Mouse (Mus musculus): ENCODE results near the gene Cpsf7. TPM values are rescaled to one million over a fixed set of nuclear protein-coding genes. Genes with fewer than 3 reads are reported as not detected.

Cpsf7 gene
- polyA plus RNA-seq, 1 experiment from 2014 or later = 49.1 TPM

GRCm38 (mm10) chr19:10587231-10587630 is 62.2 kb downstream of the Cpsf7 start:
- H3K4me3 ChIP-seq (replicated peaks) = no peak overlapping the region
- ATAC-seq (ENCODE audit: insufficient number of reproducible peaks, insufficient read depth, low FRiP score, low TSS enrichment, low read depth) = no peak
- H3K27ac ChIP-seq = no peak overlapping the region
- H3K36me3 ChIP-seq = peaks cover 38% of the 10 kb centered on the region
- WGBS = 90% methylated on average over 8 of the region's 8 CpGs
- H3K4me1 ChIP-seq (replicated peaks) = no peaks in the 10 kb centered on the region
- no peak overlapping the region for H3K9ac ChIP-seq (replicated peaks)
- no peaks in the 10 kb centered on the region for H3K9me3 ChIP-seq
- H3K4me2 ChIP-seq = no peak overlapping the region
- H3K27me3 ChIP-seq = no peaks in the 10 kb centered on the region

- 64% methylated on average over 5 of the region's 5 CpGs for WGBS
- H3K4me3 ChIP-seq (replicated peaks) = no peak overlapping the region
- H3K4me2 ChIP-seq = no peak overlapping the region
- H3K9me3 ChIP-seq = no peaks in the 10 kb centered on the region
- no peak for ATAC-seq (ENCODE audit: insufficient number of reproducible peaks, insufficient read depth, low FRiP score, low TSS enrichment, low read depth)
- H3K9ac ChIP-seq (replicated peaks) = no peak overlapping the region
- H3K4me1 ChIP-seq (replicated peaks) = no peaks in the 10 kb centered on the region
- 0 out of 2 replicates have a peak overlapping the region, but pooled peaks have one; percentile 23 for H3K27ac ChIP-seq
- peaks cover 57% of the 10 kb centered on the region for H3K36me3 ChIP-seq
- H3K27me3 ChIP-seq = no peaks in the 10 kb centered on the region
Observed at GRCm38 (mm10) chr19:10589127-10589857, 64.2 kb downstream of the Cpsf7 start.

- no peak overlapping the region for H3K27ac ChIP-seq
- H3K27me3 ChIP-seq = no peaks in the 10 kb centered on the region
- no peaks in the 10 kb centered on the region for H3K9me3 ChIP-seq
- no peak overlapping the region for H3K9ac ChIP-seq (replicated peaks)
- H3K36me3 ChIP-seq = peaks cover 60% of the 10 kb centered on the region
- no peak overlapping the region for H3K4me2 ChIP-seq
- no peak overlapping the region for H3K4me3 ChIP-seq (replicated peaks)
- no peaks in the 10 kb centered on the region for H3K4me1 ChIP-seq (replicated peaks)
- WGBS = 76% methylated on average over 3 of the region's 3 CpGs
- ATAC-seq (ENCODE audit: insufficient number of reproducible peaks, insufficient read depth, low FRiP score, low TSS enrichment, low read depth) = no peak
Observed at GRCm38 (mm10) chr19:10590301-10590700, 65.2 kb downstream of the Cpsf7 start.

- no peak overlapping the region for H3K9ac ChIP-seq (replicated peaks)
- 87% methylated on average over 6 of the region's 6 CpGs for WGBS
- no peaks in the 10 kb centered on the region for H3K4me1 ChIP-seq (replicated peaks)
- H3K4me2 ChIP-seq = no peak overlapping the region
- H3K27me3 ChIP-seq = no peaks in the 10 kb centered on the region
- no peaks in the 10 kb centered on the region for H3K9me3 ChIP-seq
- H3K27ac ChIP-seq = no peak overlapping the region
- no peak overlapping the region for H3K4me3 ChIP-seq (replicated peaks)
- peaks cover 74% of the 10 kb centered on the region for H3K36me3 ChIP-seq
- ATAC-seq (ENCODE audit: insufficient number of reproducible peaks, insufficient read depth, low FRiP score, low TSS enrichment, low read depth) = no peak
Observed at GRCm38 (mm10) chr19:10591659-10592377, 66.8 kb downstream of the Cpsf7 start.

Other genes starting within 250 kb of the Cpsf7 start
- 1.8 and 2.4 TPM in 2 replicates for gene Dagla, start 220.4 kb upstream of the Cpsf7 start, polyA plus RNA-seq (2016; fragmentation: Nextera tagmentation; extraction: Ambion mirVana)
- gene Syt7, start 136.2 kb upstream of the Cpsf7 start, polyA plus RNA-seq (2016; fragmentation: Nextera tagmentation; extraction: Ambion mirVana) = 0.33 and 0.84 TPM in 2 replicates
- gene Lrrc10b, start 67.8 kb upstream of the Cpsf7 start, polyA plus RNA-seq (2016; fragmentation: Nextera tagmentation; extraction: Ambion mirVana) = 0.10 and 0.26 TPM in 2 replicates
- gene Ppp1r32, start 42.3 kb upstream of the Cpsf7 start, polyA plus RNA-seq (2016; fragmentation: Nextera tagmentation; extraction: Ambion mirVana) = not detected in 2 replicates
- gene Sdhaf2, start 876 bp downstream of the Cpsf7 start, polyA plus RNA-seq (2016; fragmentation: Nextera tagmentation; extraction: Ambion mirVana) = 59.3 and 60.7 TPM in 2 replicates
- 63.1 and 69.0 TPM in 2 replicates for gene Tmem216, start 31.0 kb downstream of the Cpsf7 start, polyA plus RNA-seq (2016; fragmentation: Nextera tagmentation; extraction: Ambion mirVana)
- 17.0 and 18.0 TPM in 2 replicates for gene Cyb561a3, start 51.9 kb downstream of the Cpsf7 start, polyA plus RNA-seq (2016; fragmentation: Nextera tagmentation; extraction: Ambion mirVana)
- gene Tmem138, start 52.1 kb downstream of the Cpsf7 start, polyA plus RNA-seq (2016; fragmentation: Nextera tagmentation; extraction: Ambion mirVana) = 38.9 and 43.3 TPM in 2 replicates
- 467 and 486 TPM in 2 replicates for gene Ddb1, start 80.1 kb downstream of the Cpsf7 start, polyA plus RNA-seq (2016; fragmentation: Nextera tagmentation; extraction: Ambion mirVana)
- gene Tkfc, start 80.4 kb downstream of the Cpsf7 start, polyA plus RNA-seq (2016; fragmentation: Nextera tagmentation; extraction: Ambion mirVana) = 17.4 and 18.2 TPM in 2 replicates
- 2.9 and 3.5 TPM in 2 replicates for gene Vwce, start 108.9 kb downstream of the Cpsf7 start, polyA plus RNA-seq (2016; fragmentation: Nextera tagmentation; extraction: Ambion mirVana)
- gene Pga5, start 152.8 kb downstream of the Cpsf7 start, polyA plus RNA-seq (2016; fragmentation: Nextera tagmentation; extraction: Ambion mirVana) = not detected in 2 replicates
- gene Vps37c, start 163.5 kb downstream of the Cpsf7 start, polyA plus RNA-seq (2016; fragmentation: Nextera tagmentation; extraction: Ambion mirVana) = 27.6 and 33.4 TPM in 2 replicates
- gene Cd5, start 213.7 kb downstream of the Cpsf7 start, polyA plus RNA-seq (2016; fragmentation: Nextera tagmentation; extraction: Ambion mirVana) = 0.10 and 0.18 TPM in 2 replicates

Data from limb, embryonic 12.5 days (tissue).